Mouse (Mus musculus) myocyte (in vitro differentiated cells): Measurements from ENCODE around the gene Lamb1. TPM values are rescaled to one million over a fixed set of nuclear protein-coding genes. Genes with fewer than 3 reads are reported as not detected.

Experiments used
- H3K27me3 ChIP-seq: one replicate; pipeline ENCODE4 v1.6.1; 2011; ENCODE audit not compliant: control insufficient read depth, insufficient read depth, insufficient read length
- H3K36me3 ChIP-seq: one replicate; pipeline ENCODE4 v1.6.1; 2011; ENCODE audit not compliant: control insufficient read depth, insufficient read depth
- H3K4me2 ChIP-seq: one replicate; pipeline ENCODE4 v1.6.1; 2011; ENCODE audit warnings: low read depth, control low read depth
- H3K4me3 ChIP-seq: one replicate; pipeline ENCODE4 v1.5.1; 2011; ENCODE audit warnings: mild to moderate bottlenecking, control low read depth, moderate library complexity
- H3K79me2 ChIP-seq: one replicate; pipeline ENCODE4 v1.6.1; 2011; ENCODE audit not compliant: control insufficient read depth, insufficient read depth
- H3ac ChIP-seq: one replicate; pipeline ENCODE4 v1.6.1; 2011; ENCODE audit not compliant: control insufficient read depth, insufficient read length
- CEBPB ChIP-seq: IDR thresholded peaks from 2 replicates; pipeline ENCODE4 v1.6.1; 2011; ENCODE audit warnings: mild to moderate bottlenecking, moderate library complexity; ENCODE audit not compliant: poor library complexity, insufficient read depth, severe bottlenecking
- E2F4 ChIP-seq: IDR thresholded peaks from one replicate; pipeline ENCODE4 v1.6.1; 2011; ENCODE audit warnings: mild to moderate bottlenecking, control low read depth, moderate library complexity; ENCODE audit not compliant: insufficient read depth
- MAX ChIP-seq: IDR thresholded peaks from one replicate; pipeline ENCODE4 v1.6.1; 2011; ENCODE audit warnings: low read depth, mild to moderate bottlenecking, control low read depth
- MYOD1 ChIP-seq, 3 experiments: IDR thresholded peaks; one replicate each; pipeline ENCODE4 v1.6.1; 2011; ENCODE audit warnings: control low read depth in 2 of 3, low read depth in 2 of 3, mild to moderate bottlenecking in 2 of 3, moderate library complexity in 1 of 3; ENCODE audit not compliant: insufficient read length in 2 of 3, control insufficient read depth in 1 of 3
- MYOG ChIP-seq, 3 experiments: IDR thresholded peaks; one replicate each; pipeline ENCODE4 v1.6.1; 2011; ENCODE audit warnings: control low read depth in 2 of 3, low read depth in 2 of 3, mild to moderate bottlenecking in 2 of 3; ENCODE audit not compliant: insufficient read length in 2 of 3, control insufficient read depth in 1 of 3, insufficient read depth in 1 of 3
- POLR2A ChIP-seq: IDR thresholded peaks from one replicate; pipeline ENCODE4 v1.6.1; 2011; ENCODE audit warnings: low read depth, mild to moderate bottlenecking, control low read depth, moderate library complexity; ENCODE audit not compliant: insufficient read length
- POLR2AphosphoS2 ChIP-seq: IDR thresholded peaks from one replicate; pipeline ENCODE4 v1.6.1; 2011; ENCODE audit warnings: low read depth, control low read depth; ENCODE audit not compliant: insufficient read length
- REST ChIP-seq: IDR thresholded peaks from one replicate; pipeline ENCODE4 v1.6.1; 2011; ENCODE audit warnings: mild to moderate bottlenecking, control low read depth, moderate library complexity; ENCODE audit not compliant: insufficient read depth, insufficient read length
- SRF ChIP-seq: IDR thresholded peaks from one replicate; pipeline ENCODE4 v1.6.1; 2011; ENCODE audit warnings: low read depth; ENCODE audit not compliant: control insufficient read depth, insufficient read length
- TCF12 ChIP-seq: IDR thresholded peaks from one replicate; pipeline ENCODE4 v1.6.1; 2011; ENCODE audit warnings: mild to moderate bottlenecking, control low read depth; ENCODE audit not compliant: poor library complexity, insufficient read depth, severe bottlenecking
- TCF3 ChIP-seq: IDR thresholded peaks from one replicate; pipeline ENCODE4 v1.6.1; 2011; ENCODE audit warnings: low read depth, control low read depth; ENCODE audit not compliant: insufficient read length
- USF1 ChIP-seq: IDR thresholded peaks from one replicate; pipeline ENCODE4 v1.6.1; 2011; ENCODE audit warnings: low read depth, mild to moderate bottlenecking, control low read depth, moderate library complexity
- polyA plus RNA-seq: library from polyadenylated mRNA; unstranded; fragments of >200 nt; fragmentation: generic; extraction: Trizol; gene quantifications from one replicate; pipeline ENCODE4 v1.2.1, GENCODE M21; 2012; ENCODE audit warnings: missing spikeins

Gene Lamb1
- polyA plus RNA-seq, 1 experiment: 69.4 TPM

DNA sequence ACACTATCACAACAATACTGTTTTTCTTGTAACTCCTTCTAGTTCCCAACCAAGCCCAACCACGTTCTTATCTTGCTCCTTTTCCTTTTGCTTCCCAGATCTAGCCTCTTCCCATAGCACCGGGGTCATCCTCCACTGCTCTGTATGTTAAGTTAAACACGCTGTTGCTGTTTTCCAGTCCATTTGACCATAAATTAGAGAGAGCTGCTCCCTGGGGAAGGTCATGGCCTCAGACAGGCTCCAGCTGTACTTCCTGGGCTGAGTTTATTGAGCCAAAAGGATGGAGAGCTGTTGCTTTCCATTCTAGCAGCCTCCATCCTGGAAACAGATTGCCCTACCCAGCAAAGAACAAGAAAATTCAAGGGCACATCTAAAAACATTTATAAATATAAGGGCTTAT lies 16.9 kb upstream of the Lamb1 start:
- H3K4me3 ChIP-seq: no peak overlapping the region
- H3K36me3 ChIP-seq: no peaks in the 10 kb centered on the region
- TF ChIP-seq POLR2AphosphoS2: no peak
- TF ChIP-seq MAX: no peak
- TF ChIP-seq CEBPB: no peak
- TF ChIP-seq REST: no peak
- no peak for TF ChIP-seq USF1
- TF ChIP-seq POLR2A: no peak
- no peak for TF ChIP-seq TCF12
- TF ChIP-seq MYOD1 (IDR thresholded peaks at IDR 0.05; ENCODE audit: control insufficient read depth in 1 of 3, insufficient read length in 2 of 3, low read depth in 2 of 3): no peak
- no peak for TF ChIP-seq MYOG (IDR thresholded peaks at IDR 0.05; ENCODE audit: control insufficient read depth in 1 of 3, insufficient read depth in 1 of 3, insufficient read length in 2 of 3, low read depth in 2 of 3)
- no peak for TF ChIP-seq E2F4
- no peak for TF ChIP-seq TCF3
- no peak for TF ChIP-seq SRF
- H3ac ChIP-seq: no peak overlapping the region
- no peaks in the 10 kb centered on the region for H3K79me2 ChIP-seq
- H3K4me2 ChIP-seq: no peak overlapping the region
- H3K27me3 ChIP-seq: no peaks in the 10 kb centered on the region

- no peaks in the 10 kb centered on the region for H3K36me3 ChIP-seq
- no peak overlapping the region for H3ac ChIP-seq
- no peaks in the 10 kb centered on the region for H3K27me3 ChIP-seq
- no peak overlapping the region for H3K4me2 ChIP-seq
- no peaks in the 10 kb centered on the region for H3K79me2 ChIP-seq
- no peak for TF ChIP-seq MYOD1 (IDR thresholded peaks at IDR 0.05; ENCODE audit: control insufficient read depth in 1 of 3, insufficient read length in 2 of 3, low read depth in 2 of 3)
- H3K4me3 ChIP-seq: no peak overlapping the region
Measured at GRCm38 (mm10) chr12:31248681-31249080, 16.4 kb upstream of the Lamb1 start.

DNA sequence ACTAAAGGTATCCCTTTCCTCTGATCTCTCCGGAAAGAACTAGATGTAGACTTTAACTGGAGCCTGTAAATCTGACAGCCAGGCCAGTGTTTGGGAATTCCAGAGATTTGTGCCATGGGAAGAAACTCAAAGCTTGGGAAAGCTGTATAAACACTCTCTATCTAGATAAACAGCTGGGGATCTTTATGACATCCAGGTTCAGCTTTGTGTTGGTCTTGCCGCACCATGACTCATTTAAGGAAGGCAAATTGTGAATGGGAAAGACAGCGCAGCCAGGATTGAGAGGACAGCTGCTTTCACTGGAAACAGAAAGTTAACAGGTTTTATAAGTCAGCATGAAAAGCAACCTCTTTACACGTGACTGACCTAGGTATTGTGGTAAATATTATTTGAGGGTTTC lies 12.8 kb upstream of the Lamb1 start:
- Histone ChIP-seq H3K4me3 (no peak overlapping the region), H3K4me2 (peak overlapping the region; percentile 69), H3K79me2 (no peaks in the 10 kb centered on the region), H3K36me3 (no peaks in the 10 kb centered on the region), H3K27me3 (no peaks in the 10 kb centered on the region), H3ac (no peak overlapping the region)
- TF ChIP-seq E2F4: no peak
- no peak for TF ChIP-seq MAX
- peak; percentile 59 for TF ChIP-seq TCF12
- peak in 1 of 3 experiments; percentile 14 for TF ChIP-seq MYOG (IDR thresholded peaks at IDR 0.05; ENCODE audit: control insufficient read depth in 1 of 3, insufficient read depth in 1 of 3, insufficient read length in 2 of 3, low read depth in 2 of 3)
- TF ChIP-seq MYOD1 (IDR thresholded peaks at IDR 0.05; ENCODE audit: control insufficient read depth in 1 of 3, insufficient read length in 2 of 3, low read depth in 2 of 3): peak; percentile 31 to 70 (median 66)
- TF ChIP-seq TCF3: no peak
- no peak for TF ChIP-seq CEBPB
- TF ChIP-seq USF1: peak; percentile 47

DNA sequence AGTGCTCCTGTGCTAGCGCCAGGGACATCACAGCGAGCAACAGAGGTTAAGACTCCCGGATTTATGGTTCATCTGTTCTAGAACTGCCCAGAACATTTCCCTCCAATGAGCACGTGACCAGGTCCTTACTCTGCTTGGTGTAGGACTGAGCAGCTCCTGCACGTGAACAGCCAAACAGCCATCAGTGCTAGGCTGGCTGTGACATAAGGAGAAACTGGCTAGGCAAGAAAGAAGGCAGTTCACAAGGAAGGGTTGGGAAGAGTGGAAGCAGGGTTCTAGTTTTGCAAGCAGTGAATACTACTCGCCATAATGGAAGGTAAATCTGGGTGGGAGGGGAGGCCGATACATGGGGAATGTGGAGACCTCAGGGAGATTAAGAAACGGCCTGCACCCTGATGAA lies 10.1 kb upstream of the Lamb1 start:
- no peak overlapping the region for H3K4me3 ChIP-seq

DNA sequence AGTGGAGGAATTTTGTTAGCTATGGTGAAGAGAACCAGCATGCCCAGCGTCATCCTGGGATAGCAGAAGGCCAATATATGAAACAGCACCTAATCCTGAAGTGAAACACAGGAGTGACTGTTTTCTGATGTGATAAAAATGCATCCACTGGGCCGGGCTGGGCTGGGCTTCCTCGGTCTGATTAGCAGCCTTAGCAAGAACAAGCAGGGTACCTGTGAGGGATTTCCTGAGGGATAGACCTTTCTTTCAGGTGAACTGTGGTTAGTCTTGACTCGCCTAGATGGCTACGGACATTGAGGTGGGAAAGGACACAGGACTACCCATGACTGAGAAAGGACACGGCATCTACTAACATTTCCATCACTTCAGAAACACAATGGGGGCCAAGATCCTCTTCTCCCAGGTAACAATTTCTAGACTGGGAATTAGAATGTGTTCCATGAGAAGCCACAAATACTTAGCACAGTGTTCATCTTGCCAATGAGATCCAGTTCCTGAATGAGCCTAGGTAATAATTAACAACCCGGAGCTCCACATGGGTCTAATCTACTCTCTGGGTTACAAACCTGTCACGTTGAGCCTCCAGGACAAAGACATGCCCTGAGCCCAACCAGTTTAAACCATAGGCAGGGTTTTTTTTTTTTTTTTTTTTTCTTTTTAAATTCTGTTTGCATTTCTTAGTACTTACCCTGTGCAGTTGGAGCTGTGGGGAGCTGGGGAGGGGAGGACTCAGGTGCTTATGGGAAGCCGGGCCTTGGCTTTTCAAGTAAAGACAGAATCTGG lies 8.7 kb upstream of the Lamb1 start:
- no peak overlapping the region for H3ac ChIP-seq
- no peak overlapping the region for H3K4me3 ChIP-seq
- no peaks in the 10 kb centered on the region for H3K36me3 ChIP-seq
- H3K4me2 ChIP-seq: no peak overlapping the region
- no peaks in the 10 kb centered on the region for H3K27me3 ChIP-seq
- TF ChIP-seq MAX (no peak), MYOG (IDR thresholded peaks at IDR 0.05; ENCODE audit: control insufficient read depth in 1 of 3, insufficient read depth in 1 of 3, insufficient read length in 2 of 3, low read depth in 2 of 3) (no peak), REST (no peak), POLR2AphosphoS2 (no peak), USF1 (no peak), SRF (no peak), MYOD1 (IDR thresholded peaks at IDR 0.05; ENCODE audit: control insufficient read depth in 1 of 3, insufficient read length in 2 of 3, low read depth in 2 of 3) (no peak), TCF12 (no peak), E2F4 (no peak), CEBPB (no peak), TCF3 (no peak), POLR2A (no peak)
- H3K79me2 ChIP-seq: no peaks in the 10 kb centered on the region

More for the DNA sequence above, 10.1 kb upstream of the Lamb1 start:
- H3K4me2 ChIP-seq: no peak overlapping the region
- no peaks in the 10 kb centered on the region for H3K36me3 ChIP-seq
- TF ChIP-seq E2F4: no peak
- peak; percentile 12 for TF ChIP-seq USF1
- TF ChIP-seq SRF: no peak
- TF ChIP-seq MYOG (IDR thresholded peaks at IDR 0.05; ENCODE audit: control insufficient read depth in 1 of 3, insufficient read depth in 1 of 3, insufficient read length in 2 of 3, low read depth in 2 of 3): no peak
- TF ChIP-seq CEBPB: no peak
- no peaks in the 10 kb centered on the region for H3K27me3 ChIP-seq
- no peak overlapping the region for H3ac ChIP-seq
- no peaks in the 10 kb centered on the region for H3K79me2 ChIP-seq
